Mouse (Mus musculus) c-Kit-positive CD71-negative TER-119-negative erythroid progenitor cells, embryonic 14.5 days (primary cell): ENCODE data around the gene Fut9.

Experiments used
- DNase-seq: peaks from one replicate; pipeline ENCODE4 v3.0.0-alpha.2; 2013; ENCODE audit warnings: low read depth

The Fut9 gene

DNA sequence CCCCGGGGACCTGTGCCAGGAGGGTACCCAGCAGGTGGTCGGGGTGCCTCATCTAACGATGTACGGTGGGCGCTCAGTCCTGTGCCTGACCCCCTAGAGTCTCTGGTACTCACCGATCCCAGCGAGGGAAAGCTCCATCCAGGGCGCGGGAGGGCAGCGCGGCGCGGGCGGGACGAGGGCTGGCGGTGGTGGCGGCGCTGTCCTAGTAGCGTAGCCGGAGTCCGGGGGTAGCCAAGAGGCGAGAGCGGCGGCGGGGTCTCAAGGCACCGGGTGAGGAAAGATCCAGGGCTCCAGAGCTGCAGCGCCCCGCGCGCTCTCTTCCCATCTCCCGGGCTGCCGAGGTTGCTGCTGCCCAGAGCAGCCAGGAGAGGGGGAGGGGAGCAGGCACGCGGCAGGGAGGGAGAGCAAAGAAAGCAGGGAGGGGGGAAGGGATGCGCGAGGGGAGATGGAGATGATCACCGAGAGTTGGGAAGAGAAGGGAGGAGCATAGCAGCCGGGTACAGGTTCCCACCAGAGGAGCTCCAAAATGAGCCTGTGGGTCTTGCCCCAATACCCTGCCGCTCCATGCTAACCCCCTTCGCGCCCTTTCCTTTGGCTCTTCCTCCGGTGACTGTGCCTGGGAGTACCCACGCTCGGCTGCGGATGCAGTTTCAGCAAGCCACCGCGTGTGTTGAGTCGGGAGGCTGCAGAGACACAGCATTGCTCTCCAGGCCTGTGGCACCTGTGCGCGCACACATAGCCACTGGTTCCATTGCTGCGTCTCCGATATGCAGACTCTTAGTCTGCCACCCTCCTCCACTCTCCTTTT is at the start of gene Fut9:
Gene Fut9 (minus strand): TSS at position 769 of the 808 bp plus-strand sequence.
- no peak for DNase-seq

GRCm38 (mm10) chr4:25815783-25816182 is 15.7 kb upstream of the Fut9 start:
- DNase-seq, result no peak

GRCm38 (mm10) chr4:25813340-25813739 is 13.3 kb upstream of the Fut9 start:
- no peak for DNase-seq

DNA sequence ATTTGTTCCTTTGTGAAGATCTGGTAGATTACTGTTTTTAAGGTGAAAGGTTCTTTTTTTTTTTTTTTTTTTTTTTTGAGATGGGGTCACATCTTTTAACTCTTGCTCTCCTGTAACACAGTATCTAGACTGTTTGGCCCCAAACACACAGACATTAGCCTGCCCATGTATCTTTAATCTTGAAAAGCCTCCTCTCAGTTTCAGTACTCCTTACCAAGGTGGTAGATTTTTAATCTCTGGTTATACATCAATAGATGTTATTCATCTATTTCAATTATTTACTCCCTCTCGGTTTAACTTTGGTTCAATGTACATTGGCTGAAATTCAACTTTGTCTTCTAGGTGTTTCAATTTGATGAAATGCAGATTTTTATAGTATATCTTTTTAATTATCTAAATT is 10.0 kb upstream of the Fut9 start:
- no peak for DNase-seq

GRCm38 (mm10) chr4:25801751-25802150 is 1.7 kb upstream of the Fut9 start:
- no peak for DNase-seq

- no peak for DNase-seq
Observed at GRCm38 (mm10) chr4:25800284-25800616, 206 bp upstream of the Fut9 start.

- DNase-seq, result no peak
Observed at GRCm38 (mm10) chr4:25799051-25799475, 981 bp downstream of the Fut9 start.

DNA sequence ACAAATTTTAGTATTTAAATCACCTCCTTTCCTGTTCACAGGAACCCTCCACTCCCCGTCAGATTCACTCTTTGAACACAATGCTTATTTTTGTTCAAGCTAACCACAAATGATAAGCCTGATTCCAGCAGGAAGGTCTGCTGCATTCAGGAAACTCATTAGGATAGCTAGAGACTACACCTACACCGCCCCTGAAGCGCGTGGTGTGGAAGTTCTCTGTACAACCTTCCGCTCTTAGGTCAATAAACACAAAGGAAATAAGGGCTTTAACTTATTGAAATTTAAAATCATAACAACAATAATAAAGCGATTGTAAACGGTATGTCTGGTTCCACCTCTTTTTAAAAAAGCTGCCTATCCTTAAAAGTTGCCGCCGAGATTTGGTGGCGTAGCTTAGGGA is 1.6 kb downstream of the Fut9 start:
- DNase-seq, result no peak

DNA sequence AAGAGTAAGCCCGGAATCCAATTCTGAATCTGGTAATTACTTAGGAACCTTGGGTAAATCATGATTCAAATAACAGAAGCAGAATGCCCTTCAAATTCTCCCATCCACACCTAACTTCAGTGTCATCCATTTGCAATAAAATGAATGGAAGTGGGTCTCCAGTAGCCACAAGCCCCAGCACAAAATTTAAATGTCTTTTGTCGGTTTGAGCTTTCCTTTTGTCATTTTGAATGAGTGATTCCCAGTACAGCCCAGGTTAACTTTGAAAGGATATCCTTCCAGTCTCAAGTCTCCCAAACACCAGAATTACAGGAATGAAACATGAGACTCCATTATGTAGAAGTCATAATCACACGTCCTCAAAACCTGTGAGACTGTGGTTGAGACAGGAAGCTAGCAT is 3.9 kb downstream of the Fut9 start:
- no peak for DNase-seq

GRCm38 (mm10) chr4:25785276-25785675 is 14.8 kb downstream of the Fut9 start:
- no peak for DNase-seq

DNA sequence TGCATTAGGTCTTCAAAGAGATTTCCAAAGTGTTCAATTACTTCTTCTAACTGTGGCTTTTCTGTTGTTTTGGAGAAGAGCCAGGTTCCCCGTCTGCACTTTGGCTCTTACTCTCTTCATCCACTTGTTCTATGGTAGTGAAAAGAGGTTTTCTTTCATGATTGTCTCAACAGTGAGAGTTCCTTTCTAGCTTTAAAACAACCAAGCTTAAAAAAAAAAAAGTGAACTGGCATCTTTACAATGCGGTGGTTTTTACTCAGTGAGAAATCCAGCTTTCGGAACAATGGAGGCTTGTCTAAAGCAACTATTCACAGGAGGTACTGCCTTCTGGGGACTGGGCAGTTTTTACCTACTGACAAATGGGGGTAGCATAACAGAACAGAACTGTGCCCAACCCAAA is 31.4 kb downstream of the Fut9 start:
- DNase-seq, result no peak

DNA sequence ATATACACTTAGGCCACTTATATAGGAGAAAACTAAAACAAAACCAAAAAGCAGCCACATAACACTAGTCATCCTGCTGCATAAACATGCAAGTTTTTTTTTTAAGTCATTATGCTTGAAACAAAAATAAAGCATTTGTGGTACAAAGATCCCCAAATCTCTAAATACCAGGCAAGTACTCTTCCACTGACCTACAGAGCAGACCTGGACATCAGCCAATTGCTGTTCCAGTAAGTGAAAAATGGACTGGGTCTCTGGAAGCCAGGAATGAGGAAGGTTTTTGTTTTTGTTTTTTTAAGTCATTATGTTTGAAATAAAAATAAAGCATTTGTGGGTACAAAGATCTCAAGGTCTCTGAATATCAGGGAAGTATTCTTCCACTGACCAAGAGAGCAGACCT is 37.0 kb downstream of the Fut9 start:
- DNase-seq, result no peak

- no peak for DNase-seq
Observed at GRCm38 (mm10) chr4:25757909-25758548, 42.0 kb downstream of the Fut9 start.

GRCm38 (mm10) chr4:25741553-25741952 is 58.5 kb downstream of the Fut9 start:
- DNase-seq, result no peak

- no peak for DNase-seq
Observed at GRCm38 (mm10) chr4:25738782-25739181, 61.3 kb downstream of the Fut9 start.

DNA sequence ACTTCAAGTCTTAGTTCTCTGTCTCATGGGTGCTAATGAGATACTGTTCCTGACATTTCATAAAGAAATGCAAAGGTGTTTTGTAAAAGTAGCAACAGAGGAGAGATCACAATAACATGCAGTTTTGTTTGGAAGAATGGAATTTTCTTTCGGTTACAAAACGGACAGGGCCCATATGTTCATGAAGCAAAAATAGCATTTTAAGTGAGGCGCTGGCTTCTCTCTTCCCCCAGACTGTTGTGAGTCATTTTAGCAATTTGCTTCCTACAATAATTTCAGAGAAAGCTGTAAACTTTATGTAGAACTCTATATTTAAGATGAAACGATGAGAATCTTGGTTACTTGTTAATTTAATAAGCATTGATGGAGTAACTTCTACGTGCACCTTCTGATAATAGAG is 78.5 kb downstream of the Fut9 start:
- DNase-seq, result no peak

DNA sequence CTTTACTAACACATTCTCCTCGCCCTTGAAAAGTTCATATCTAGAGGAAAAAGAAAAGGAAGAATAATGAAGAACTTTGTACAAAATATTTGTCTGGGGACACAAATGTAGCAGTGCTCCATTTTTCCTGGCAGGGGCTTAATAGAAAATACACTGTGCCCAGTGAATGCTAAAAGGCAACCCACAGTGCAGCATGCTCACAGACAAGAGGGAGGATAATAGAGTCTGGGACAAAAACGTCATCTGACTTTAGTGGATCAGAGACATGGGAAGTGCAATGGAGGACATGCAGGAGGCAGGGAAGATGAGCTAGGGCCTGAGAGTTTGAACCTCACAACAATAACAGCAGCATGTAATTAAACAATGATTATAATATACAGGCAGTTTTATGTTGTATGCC is 86.1 kb downstream of the Fut9 start:
- no peak for DNase-seq

DNA sequence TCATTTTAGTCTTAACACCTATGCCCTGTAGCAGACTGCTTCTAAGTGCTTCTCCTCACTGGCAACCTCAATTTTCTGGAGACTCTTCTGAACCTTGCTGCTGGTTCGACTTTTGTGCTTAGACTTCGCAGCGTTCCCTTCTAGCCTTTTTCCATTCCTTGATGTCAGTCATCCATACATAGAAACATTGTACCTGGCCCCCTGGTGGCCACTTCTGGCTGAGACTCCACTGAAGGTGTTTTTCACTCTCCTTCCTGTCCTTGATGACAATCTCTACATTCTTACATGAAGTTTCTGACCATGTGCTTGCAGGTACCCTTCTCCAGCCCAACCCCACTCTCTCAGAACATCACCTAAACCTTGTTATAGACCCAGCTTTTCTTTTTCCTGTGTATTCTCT is 115.1 kb downstream of the Fut9 start:
- no peak for DNase-seq

- no peak for DNase-seq
Observed at GRCm38 (mm10) chr4:25664196-25664595, 135.8 kb downstream of the Fut9 start.

- no peak for DNase-seq
Observed at GRCm38 (mm10) chr4:25661204-25661727, 138.8 kb downstream of the Fut9 start.

- no peak for DNase-seq
Observed at GRCm38 (mm10) chr4:25658792-25659191, 141.3 kb downstream of the Fut9 start.

DNA sequence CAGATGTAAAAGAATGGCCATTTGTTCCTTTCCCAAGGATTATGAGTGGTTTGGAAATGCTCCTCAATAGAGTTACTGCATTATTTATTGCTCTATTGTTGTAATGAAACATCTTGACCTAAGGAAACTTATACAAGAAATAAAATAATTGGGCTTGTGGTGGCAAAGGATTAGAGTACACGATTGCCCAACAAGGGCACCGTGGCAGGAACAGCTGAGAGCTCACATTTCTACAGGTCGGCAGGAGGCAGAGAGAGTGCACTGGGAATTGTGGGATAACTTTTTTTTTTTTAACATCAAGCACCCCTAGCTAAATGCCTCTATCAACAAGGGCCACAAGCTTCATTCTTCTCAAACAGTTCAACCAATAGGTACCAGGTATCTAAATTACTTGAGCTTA is 148.1 kb downstream of the Fut9 start:
- DNase-seq, result no peak

DNA sequence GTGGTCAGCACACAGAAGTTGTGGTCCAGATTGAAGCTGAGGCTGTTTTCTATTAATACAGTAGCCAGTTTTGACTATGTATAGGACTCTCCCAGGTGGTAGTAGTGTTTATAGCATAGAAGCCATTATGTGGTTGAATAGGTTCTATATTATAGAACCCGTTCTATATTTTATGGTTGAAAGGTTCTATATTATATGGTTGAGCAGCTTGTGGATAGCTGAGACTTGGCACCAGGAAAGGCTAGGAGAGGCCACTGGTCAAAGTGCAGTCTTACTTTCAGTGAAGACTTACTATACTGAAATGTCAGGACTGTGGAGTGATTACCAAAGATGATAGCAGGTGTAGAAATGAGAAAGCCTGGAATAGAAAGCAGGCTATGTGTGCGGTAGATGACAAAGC is 151.9 kb downstream of the Fut9 start:
- no peak for DNase-seq

- no peak for DNase-seq
Observed at GRCm38 (mm10) chr4:25647593-25647992, 152.5 kb downstream of the Fut9 start.
